ENCODE assay signal across 8 mouse cellular contexts in genomic region chr2:34531801-34532298, GRCm38 (mm10).
A peak's percentile ranks its signal among the peaks of the same experiment; 100 is the strongest.
DNase-seq lines count a peak whose midpoint lies in the region; ATAC-seq lines count a peak whose summit lies in the region.

No protein-coding gene starts in this region.

- H3K4me3 ChIP-seq in heart, embryonic 16.5 days (ENCODE audit: low read length), result no peak overlapping the region

- peaks cover 4% of the 10 kb centered on the region; the same call in 1 of the 2 replicates for H3K36me3 ChIP-seq in heart, embryonic 16.5 days (ENCODE audit: control insufficient read depth, insufficient read depth)

- no peak overlapping the region for H3K4me2 ChIP-seq in heart, embryonic 16.5 days (ENCODE audit: low read depth, low read length)

- peak; percentile 32 to 37 for DNase-seq in kidney, postnatal 4 days
- no peak for DNase-seq in kidney, adult 9 months
- DNase-seq in cerebellum, postnatal 14 days, result peak; percentile 45 to 62
- peak; percentile 48 to 71 for DNase-seq in left cerebral cortex, postnatal 25 days (ENCODE audit: low spot score in 2 of 2)
- no peak for DNase-seq in embryo, embryonic 9.5 days (ENCODE audit: extremely low spot score)
- DNase-seq in retina, embryonic 14.5 days (ENCODE audit: low spot score), result no peak

- H3K27me3 ChIP-seq in heart, embryonic 16.5 days (ENCODE audit: control insufficient read depth, insufficient read depth, low read length), result no peaks in the 10 kb centered on the region

- 17% methylated on average over 3 of the region's 3 CpGs for WGBS in heart, embryonic 16.5 days

- peak; percentile 77 for ATAC-seq in heart, embryonic 16.5 days (replicated peaks; ENCODE audit: extremely low read depth, insufficient read depth, low FRiP score)
- ATAC-seq in CD4-positive, CD25-positive, alpha-beta regulatory T cell, adult 4 months, result no peak

- H3K27ac ChIP-seq in heart, embryonic 16.5 days (ENCODE audit: low read length), result peak overlapping the region; percentile 63

- intact Hi-C loops in left cerebral cortex, postnatal 25 days (cut with DNase I), result no loop called here

- H3K9me3 ChIP-seq in heart, embryonic 16.5 days (replicated peaks; ENCODE audit: control insufficient read depth, low read length), result no peaks in the 10 kb centered on the region

- H3K9ac ChIP-seq in heart, embryonic 16.5 days (ENCODE audit: low read length), result no peak overlapping the region

- H3K4me1 ChIP-seq in heart, embryonic 16.5 days (ENCODE audit: control insufficient read depth, insufficient read depth, low read length), result peaks cover 23% of the 10 kb centered on the region

Comparison
In these comparisons a context has a peak if more than half of its experiments do, and no peak if none do; other contexts are left out.
1. DNase-seq: peak in kidney, postnatal 4 days (2 of 2), cerebellum, postnatal 14 days (2 of 2) and left cerebral cortex, postnatal 25 days (2 of 2); none in kidney, adult 9 months (single experiment), embryo, embryonic 9.5 days (single experiment) and retina, embryonic 14.5 days (single experiment).